Mouse (Mus musculus) kidney, adult 2 months (tissue): ENCODE measurements around the gene Mtmr12. TPM values are rescaled to one million over a fixed set of nuclear protein-coding genes. Genes with fewer than 3 reads are reported as not detected.

Source experiments
- DNase-seq: peaks from one replicate; pipeline ENCODE4 v3.0.0; 2021
- H3K27ac ChIP-seq: fragments of 200-500 bp; 2 replicates; pipeline ENCODE4 v1.5.1; 2012; ENCODE audit warnings: low read depth, low read length, control low read depth, inconsistent platforms; ENCODE audit not compliant: insufficient read depth
- H3K27me3 ChIP-seq: fragments of 200-500 bp; replicated peaks from 2 replicates; pipeline ENCODE4 v1.6.1; 2012; ENCODE audit warnings: mild to moderate bottlenecking, moderate library complexity, low read length, inconsistent platforms; ENCODE audit not compliant: control insufficient read depth, insufficient read depth
- H3K36me3 ChIP-seq: fragments of 200-500 bp; 2 replicates; pipeline ENCODE4 v1.6.1; 2012; ENCODE audit warnings: mild to moderate bottlenecking, moderate library complexity, low read length, inconsistent platforms; ENCODE audit not compliant: control insufficient read depth, insufficient read depth
- H3K4me1 ChIP-seq: fragments of 200-500 bp; 2 replicates; pipeline ENCODE4 v1.6.1; 2011; ENCODE audit warnings: low read length; ENCODE audit not compliant: control insufficient read depth, insufficient read depth
- H3K4me3 ChIP-seq: fragments of 200-500 bp; 2 replicates; pipeline ENCODE4 v1.5.1; 2011; ENCODE audit warnings: mild to moderate bottlenecking, low read depth, low read length, control low read depth; ENCODE audit not compliant: insufficient read depth
- CTCF ChIP-seq: fragments of 200-500 bp; conservative IDR thresholded peaks from 2 replicates; pipeline ENCODE4 v1.5.1; 2011; ENCODE audit warnings: low read depth, mild to moderate bottlenecking, control low read depth, low read length, moderate library complexity, mixed read lengths; ENCODE audit not compliant: insufficient read depth, insufficient read length
- POLR2A ChIP-seq: fragments of 200-500 bp; IDR thresholded peaks from one replicate; pipeline ENCODE4 v1.6.1; 2011; ENCODE audit warnings: low read depth, low read length, control low read depth
- WGBS: fragments of 180-500 bp; shearing (Covaris S2); methylation state at CpG from one replicate; pipeline ENCODE4 v1.1.7; 2018; 5-methylcytosine and 5-hydroxymethylcytosine counted together
- polyA plus RNA-seq: library from polyadenylated mRNA; depleted of rRNA; stranded (reverse); fragments of >200 nt; gene quantifications from 2 replicates; pipeline ENCODE4 v1.2.3, GENCODE M21; 2012

Mtmr12 gene
- polyA plus RNA-seq, 1 experiment: 28.1 TPM

DNA sequence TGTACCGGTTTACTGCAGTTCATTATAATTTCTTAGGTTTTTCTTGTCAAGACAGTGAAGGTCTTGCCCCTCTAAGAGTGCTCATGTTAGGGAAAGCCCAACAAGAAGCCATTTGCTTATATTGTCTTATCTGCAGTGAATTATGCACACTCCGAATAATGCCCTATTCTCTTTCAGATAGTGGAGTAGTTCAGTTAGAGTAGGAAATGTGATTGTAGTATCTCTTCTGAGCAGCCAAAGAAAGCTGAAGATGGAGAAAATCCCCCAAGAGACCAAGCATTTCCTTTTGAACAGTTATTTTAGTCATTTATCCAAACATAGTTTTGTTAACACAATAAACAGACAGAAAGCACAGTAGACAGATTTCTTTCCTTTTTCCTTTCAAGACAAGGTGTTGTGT lies 32.1 kb downstream of the Mtmr12 start:
- no peak for DNase-seq
- Histone ChIP-seq H3K36me3 (peaks cover 8% of the 10 kb centered on the region), H3K4me3 (no peak overlapping the region), H3K27me3 (no peaks in the 10 kb centered on the region), H3K4me1 (no peaks in the 10 kb centered on the region), H3K27ac (no peak overlapping the region)
- WGBS: 69% methylated on average over 2 of the region's 2 CpGs
- TF ChIP-seq CTCF (no peak), POLR2A (no peak)

DNA sequence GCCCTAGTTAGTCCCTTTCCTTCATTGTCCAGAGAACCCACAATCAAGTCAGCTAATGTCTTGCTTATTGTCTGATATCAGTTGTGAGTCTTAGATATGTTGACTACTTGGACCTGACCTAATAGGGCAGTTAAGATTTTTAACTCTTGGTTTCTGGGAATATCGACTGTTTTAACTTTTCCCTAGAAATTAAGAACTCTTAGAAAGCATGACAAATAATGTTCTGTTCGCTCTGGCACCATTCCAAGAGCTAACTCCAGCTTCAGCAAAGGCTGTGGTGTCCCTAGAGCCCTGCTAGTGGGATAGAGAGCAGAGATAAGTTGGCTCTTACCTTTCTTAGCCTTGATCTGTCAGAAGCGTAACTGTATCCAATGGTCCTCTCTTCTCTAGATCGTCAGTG lies 32.7 kb downstream of the Mtmr12 start:
- 76% methylated on average over 4 of the region's 4 CpGs for WGBS
- DNase-seq: no peak
- no peak for TF ChIP-seq POLR2A
- TF ChIP-seq CTCF: no peak
- no peak overlapping the region for H3K27ac ChIP-seq
- no peaks in the 10 kb centered on the region for H3K27me3 ChIP-seq
- no peaks in the 10 kb centered on the region for H3K4me1 ChIP-seq
- H3K4me3 ChIP-seq: no peak overlapping the region
- H3K36me3 ChIP-seq: peaks cover 8% of the 10 kb centered on the region

DNA sequence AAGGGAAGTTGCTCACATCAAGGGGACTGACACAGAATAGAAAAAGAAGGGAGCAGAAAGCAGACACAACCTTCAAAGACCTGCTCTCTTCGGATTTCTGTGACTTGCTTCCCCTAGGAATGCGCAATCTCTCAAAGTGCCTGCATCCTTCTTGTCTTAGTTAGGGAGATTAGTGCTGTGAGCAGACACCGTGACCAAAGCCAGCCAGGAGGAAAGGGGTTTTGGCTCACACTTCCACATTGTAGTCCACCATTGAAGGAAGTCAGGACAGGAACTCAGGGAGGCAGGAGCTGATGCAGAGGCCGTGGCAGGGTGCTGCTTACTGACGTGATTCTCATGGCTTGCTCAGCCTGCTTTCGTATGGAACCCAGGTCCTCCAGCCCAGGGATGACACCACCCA lies 33.5 kb downstream of the Mtmr12 start:
- Histone ChIP-seq H3K27ac (no peak overlapping the region), H3K4me3 (no peak overlapping the region), H3K4me1 (no peaks in the 10 kb centered on the region), H3K27me3 (no peaks in the 10 kb centered on the region), H3K36me3 (peaks cover 5% of the 10 kb centered on the region)
- TF ChIP-seq CTCF (no peak), POLR2A (no peak)
- 65% methylated on average over 6 of the region's 6 CpGs for WGBS
- DNase-seq: no peak

DNA sequence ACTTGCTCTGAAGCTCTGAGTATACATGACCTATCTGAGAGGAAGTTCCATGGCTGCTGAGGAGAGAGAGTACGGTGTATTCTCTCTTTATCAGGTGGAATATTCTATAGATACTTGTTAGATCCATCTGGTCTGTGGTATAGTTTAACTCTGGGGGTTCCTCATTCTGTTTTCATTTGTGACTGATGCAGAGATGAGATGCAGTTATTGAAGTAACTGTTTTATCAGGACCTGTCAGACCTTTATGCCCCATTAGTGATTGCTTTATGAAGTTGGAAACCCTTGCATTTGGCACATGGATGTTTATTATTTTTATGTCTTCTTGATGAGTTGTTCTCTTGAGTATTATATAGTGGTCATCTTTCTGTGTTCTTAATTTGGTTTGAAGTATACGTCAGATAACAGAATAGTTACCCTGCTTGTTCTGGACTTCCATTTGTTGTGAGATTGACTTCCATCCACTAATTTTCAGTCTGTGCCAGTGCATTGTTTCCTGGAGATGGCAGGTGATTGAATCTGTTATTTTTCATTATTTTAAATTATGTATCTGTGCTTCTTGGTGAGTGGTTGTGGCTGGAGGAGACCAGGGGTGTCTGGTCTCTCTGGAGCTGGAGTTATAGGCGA lies 36.0 kb downstream of the Mtmr12 start:
- TF ChIP-seq POLR2A (no peak), CTCF (no peak)
- H3K4me3 ChIP-seq: no peak overlapping the region
- 93% methylated on average over 3 of the region's 3 CpGs for WGBS
- peaks cover 4% of the 10 kb centered on the region for H3K36me3 ChIP-seq
- H3K27me3 ChIP-seq: no peaks in the 10 kb centered on the region
- no peak overlapping the region for H3K27ac ChIP-seq
- H3K4me1 ChIP-seq: no peaks in the 10 kb centered on the region
- no peak for DNase-seq

DNA sequence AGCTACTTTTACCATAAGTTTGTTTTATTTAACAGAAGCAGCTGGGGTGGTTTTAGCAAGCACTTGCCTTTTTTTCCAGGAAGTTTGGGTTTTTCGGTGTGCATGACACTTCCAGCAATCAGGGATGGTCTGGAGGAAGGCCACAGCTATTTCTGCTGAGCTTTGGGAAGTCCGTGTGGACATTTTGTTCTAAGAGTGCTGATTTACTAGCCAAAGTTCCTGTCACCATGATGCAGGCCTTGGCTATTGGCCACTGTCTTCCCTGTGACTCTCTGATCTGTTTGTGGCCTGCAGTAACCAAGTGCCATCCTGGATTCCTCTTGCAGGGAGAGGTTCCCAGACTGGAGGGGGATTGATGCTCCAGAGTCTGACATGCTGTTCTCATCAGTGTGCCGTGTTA lies 39.0 kb downstream of the Mtmr12 start:
- no peak overlapping the region for H3K4me3 ChIP-seq
- 40% methylated on average over 3 of the region's 3 CpGs for WGBS
- peak; percentile 85 for DNase-seq
- H3K27ac ChIP-seq: peak overlapping the region; percentile 58
- H3K36me3 ChIP-seq: no peaks in the 10 kb centered on the region; the same call in 1 of the 2 replicates
- no peak for TF ChIP-seq CTCF
- TF ChIP-seq POLR2A: no peak
- H3K4me1 ChIP-seq: no peaks in the 10 kb centered on the region
- H3K27me3 ChIP-seq: no peaks in the 10 kb centered on the region

DNA sequence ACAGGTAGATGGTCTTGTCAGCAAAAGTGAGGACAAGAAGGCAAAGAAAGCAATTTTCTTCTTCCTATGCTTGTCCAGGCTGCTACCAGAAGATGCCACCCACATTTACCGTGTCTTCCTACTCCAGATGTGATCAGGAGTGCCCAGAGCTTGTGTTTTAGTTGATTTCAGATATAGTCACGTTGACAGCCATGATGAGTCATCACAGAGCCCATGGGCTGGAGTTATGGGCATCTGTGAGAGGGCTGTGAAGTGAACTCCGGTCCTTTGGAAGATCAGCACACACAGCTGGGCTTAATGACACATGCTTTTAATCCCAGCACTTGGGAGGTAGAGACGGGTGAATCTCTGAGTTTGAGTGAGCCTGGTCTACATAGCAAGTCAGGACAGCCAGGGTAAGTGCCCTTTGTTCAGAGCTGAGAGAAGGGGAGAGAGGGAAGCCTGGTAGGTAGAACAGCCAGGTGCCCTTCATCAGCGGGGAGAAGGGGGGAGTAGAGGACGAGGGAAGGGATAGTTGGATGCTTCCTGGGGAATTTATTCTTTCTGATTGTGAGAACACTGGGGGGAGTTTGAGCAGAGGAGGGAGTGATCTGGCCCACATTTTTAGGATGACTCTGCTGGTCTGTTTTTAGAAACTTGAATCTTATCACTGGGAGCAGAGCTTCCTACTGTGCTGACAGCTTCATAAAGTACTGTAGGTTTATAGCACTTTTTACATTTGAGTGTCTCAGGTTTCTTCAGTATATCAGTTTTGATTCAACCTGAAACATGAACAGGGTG lies 40.9 kb downstream of the Mtmr12 start:
- H3K4me1 ChIP-seq: no peaks in the 10 kb centered on the region
- no peak overlapping the region; the same call in 1 of the 2 replicates for H3K27ac ChIP-seq
- DNase-seq: no peak
- TF ChIP-seq CTCF (no peak), POLR2A (no peak)
- H3K4me3 ChIP-seq: no peak overlapping the region
- H3K36me3 ChIP-seq: no peaks in the 10 kb centered on the region; the same call in 1 of the 2 replicates
- no peaks in the 10 kb centered on the region for H3K27me3 ChIP-seq
- WGBS: 55% methylated on average over 6 of the region's 6 CpGs
